Mouse (Mus musculus): Measurements from ENCODE around the gene Lmntd1. TPM values are rescaled to one million over a fixed set of nuclear protein-coding genes. Genes with fewer than 3 reads are reported as not detected.

Lmntd1 gene
- polyA plus RNA-seq, 1 experiment from 2014 or later, result 0.37 TPM

- Histone ChIP-seq H3K27ac (0 out of 2 replicates have a peak overlapping the region, but pooled peaks have one; percentile 8), H3K36me3 (replicated peaks) (no peaks in the 10 kb centered on the region), H3K4me3 (no peak overlapping the region), H3K27me3 (ENCODE audit: poor library complexity, severe bottlenecking) (no peaks in the 10 kb centered on the region), H3K9me3 (peaks cover 10% of the 10 kb centered on the region), H3K4me1 (peaks cover 16% of the 10 kb centered on the region)
- WGBS, result 86% methylated on average over 2 of the region's 2 CpGs
- DNase-seq (ENCODE audit: extremely low spot score, low spot score), result no peak
Measured at GRCm38 (mm10) chr6:145544838-145545237, 69.3 kb downstream of the Lmntd1 start.

DNA sequence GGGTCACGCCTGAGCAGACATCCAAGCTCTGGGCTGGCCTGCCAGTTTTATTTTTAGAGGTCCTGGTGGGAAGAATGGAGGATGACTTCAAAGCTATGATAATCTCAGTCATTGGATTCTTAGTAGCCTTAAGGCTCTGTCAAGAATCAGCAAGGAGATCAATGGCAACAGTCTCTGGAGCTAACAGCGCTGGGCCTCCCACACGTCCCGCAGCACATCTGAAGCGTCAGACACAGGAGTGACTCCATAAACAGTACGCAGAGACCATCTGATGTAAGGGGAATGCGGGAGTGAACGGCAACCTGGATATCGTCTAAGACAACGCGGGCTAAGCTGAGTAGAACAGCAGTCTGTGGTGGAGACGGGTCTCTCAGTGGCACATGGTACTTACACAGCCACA lies 69.8 kb downstream of the Lmntd1 start:
- Histone ChIP-seq H3K4me3 (no peak overlapping the region), H3K27ac (no peak overlapping the region), H3K4me1 (peaks cover 21% of the 10 kb centered on the region), H3K9me3 (peaks cover 10% of the 10 kb centered on the region), H3K36me3 (replicated peaks) (no peaks in the 10 kb centered on the region), H3K27me3 (ENCODE audit: poor library complexity, severe bottlenecking) (no peaks in the 10 kb centered on the region)
- no peak for DNase-seq (ENCODE audit: extremely low spot score, low spot score)
- WGBS, result 93% methylated on average over 12 of the region's 12 CpGs

DNA sequence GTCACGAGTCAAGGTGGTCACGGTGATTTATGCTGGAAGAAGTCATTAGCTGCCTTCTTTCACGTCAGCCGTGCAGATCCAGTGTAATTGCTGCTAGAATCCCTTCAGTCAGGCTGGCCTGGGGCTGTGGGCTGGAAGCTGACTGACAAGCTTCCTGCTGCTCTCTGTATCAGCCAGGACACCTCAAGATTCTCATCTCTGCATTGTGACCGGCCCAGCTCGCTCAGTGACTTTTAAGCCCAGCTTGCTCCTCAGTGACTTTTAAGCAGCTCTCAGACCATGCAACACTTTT lies 74.6 kb downstream of the Lmntd1 start:
- no peak for DNase-seq (ENCODE audit: extremely low spot score, low spot score)
- no peak overlapping the region for H3K27ac ChIP-seq
- H3K4me3 ChIP-seq, result no peak overlapping the region
- peaks cover 10% of the 10 kb centered on the region for H3K9me3 ChIP-seq
- H3K4me1 ChIP-seq, result peaks cover 11% of the 10 kb centered on the region
- H3K27me3 ChIP-seq (ENCODE audit: poor library complexity, severe bottlenecking), result no peaks in the 10 kb centered on the region
- 56% methylated on average over 6 of the region's 6 CpGs for WGBS
- no peaks in the 10 kb centered on the region for H3K36me3 ChIP-seq (replicated peaks)

DNA sequence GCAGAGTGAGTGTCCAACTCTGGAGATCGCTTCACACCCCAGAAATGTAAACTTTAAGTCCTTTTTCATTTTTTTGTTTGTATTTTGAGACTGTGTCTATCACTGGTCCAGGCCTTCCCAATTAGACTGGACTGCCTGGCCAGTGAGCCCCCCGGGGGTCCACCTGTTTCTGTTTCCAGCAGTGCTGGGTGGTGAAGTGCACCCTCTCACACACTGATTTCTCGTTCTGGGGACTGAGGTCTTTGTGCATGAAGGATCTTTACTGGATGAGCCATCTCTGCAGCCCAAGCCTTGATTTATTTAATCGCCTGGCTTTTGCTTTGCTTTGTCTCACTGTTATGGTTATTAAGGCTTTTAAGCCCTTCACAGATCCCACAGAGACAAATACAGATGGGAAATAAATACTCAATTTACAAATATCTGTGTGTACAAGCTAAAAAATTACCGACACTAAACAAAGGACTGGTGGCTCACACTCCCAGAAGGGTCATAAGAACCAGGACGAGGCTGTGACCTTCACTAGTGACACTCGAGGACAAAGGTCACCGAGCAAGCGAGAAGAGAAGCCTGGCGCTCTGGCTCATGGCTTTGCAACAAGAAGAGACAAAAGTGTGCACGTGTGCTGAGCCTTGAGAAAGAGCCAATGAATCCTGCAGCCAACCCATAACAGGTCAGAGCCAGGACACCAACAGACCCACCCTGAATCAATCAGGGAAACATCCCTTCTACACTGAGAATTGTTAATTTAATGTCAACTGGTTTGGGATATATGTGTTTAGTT lies 75.1 kb downstream of the Lmntd1 start:
- Histone ChIP-seq H3K36me3 (replicated peaks) (no peaks in the 10 kb centered on the region), H3K9me3 (peaks cover 10% of the 10 kb centered on the region), H3K27ac (0 out of 2 replicates have a peak overlapping the region, but pooled peaks have one; percentile 27), H3K4me3 (no peak overlapping the region), H3K27me3 (ENCODE audit: poor library complexity, severe bottlenecking) (no peaks in the 10 kb centered on the region), H3K4me1 (peaks cover 11% of the 10 kb centered on the region)
- 64% methylated on average over 11 of the region's 11 CpGs for WGBS
- no peak for DNase-seq (ENCODE audit: extremely low spot score, low spot score)

GRCm38 (mm10) chr6:145530464-145530863 lies 83.7 kb downstream of the Lmntd1 start:
- 0 out of 2 replicates have a peak, but pooled peaks cover 5% of the 10 kb centered on the region for H3K4me1 ChIP-seq
- H3K27me3 ChIP-seq (ENCODE audit: poor library complexity, severe bottlenecking), result no peaks in the 10 kb centered on the region
- DNase-seq (ENCODE audit: extremely low spot score, low spot score), result no peak
- 74% methylated on average over 3 of the region's 3 CpGs for WGBS
- H3K9me3 ChIP-seq, result no peaks in the 10 kb centered on the region
- H3K27ac ChIP-seq, result no peak overlapping the region
- no peak overlapping the region for H3K4me3 ChIP-seq
- no peaks in the 10 kb centered on the region for H3K36me3 ChIP-seq (replicated peaks)

DNA sequence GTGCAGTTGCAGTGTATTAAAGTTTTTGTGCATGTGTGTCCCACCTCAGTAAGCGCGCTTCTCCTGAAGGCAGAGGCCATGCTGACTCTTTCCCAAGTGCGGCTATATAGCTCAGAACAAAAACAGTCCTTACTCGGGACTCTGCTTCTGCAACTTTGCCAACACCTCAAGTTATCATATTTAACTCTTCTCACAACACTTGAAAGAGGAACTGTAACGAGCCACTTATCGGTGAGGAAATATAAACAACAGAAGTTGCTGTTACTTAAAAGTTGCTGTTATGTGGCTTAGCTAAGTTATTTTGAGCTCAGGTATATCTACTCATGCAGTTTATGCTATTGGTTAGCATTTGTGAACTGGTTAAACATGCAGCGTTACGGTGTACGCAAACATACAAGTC lies 90.8 kb downstream of the Lmntd1 start:
- H3K4me3 ChIP-seq, result no peak overlapping the region
- no peaks in the 10 kb centered on the region for H3K27me3 ChIP-seq (ENCODE audit: poor library complexity, severe bottlenecking)
- no peaks in the 10 kb centered on the region for H3K36me3 ChIP-seq (replicated peaks)
- no peak overlapping the region for H3K27ac ChIP-seq
- peaks cover 10% of the 10 kb centered on the region; the same call in 1 of the 2 replicates for H3K9me3 ChIP-seq
- DNase-seq (ENCODE audit: extremely low spot score, low spot score), result no peak
- H3K4me1 ChIP-seq, result peaks cover 4% of the 10 kb centered on the region; the same call in 1 of the 2 replicates
- 93% methylated on average over 9 of the region's 9 CpGs for WGBS

DNA sequence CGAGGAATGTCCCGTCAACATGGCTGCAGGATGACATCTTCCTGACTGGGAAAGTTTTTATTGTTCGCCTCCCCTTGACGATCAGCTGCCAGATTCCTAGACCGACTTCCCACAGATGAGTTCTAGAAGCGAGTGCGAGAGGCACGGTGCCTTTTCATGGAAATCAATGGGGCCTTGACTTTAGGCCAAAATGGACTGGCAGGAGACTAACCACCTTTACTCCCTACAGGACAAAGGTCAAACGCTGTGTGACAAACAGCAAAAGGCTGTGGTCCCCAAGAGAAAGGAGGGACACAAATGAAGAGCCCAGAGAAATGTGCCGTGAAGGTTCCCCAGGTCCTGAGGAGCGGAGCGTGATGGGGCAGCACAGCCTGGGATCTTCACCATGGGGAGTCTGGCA lies 91.5 kb downstream of the Lmntd1 start:
- DNase-seq (ENCODE audit: extremely low spot score, low spot score), result no peak
- Histone ChIP-seq H3K9me3 (peaks cover 10% of the 10 kb centered on the region; the same call in 1 of the 2 replicates), H3K36me3 (replicated peaks) (no peaks in the 10 kb centered on the region), H3K4me1 (peaks cover 4% of the 10 kb centered on the region; the same call in 1 of the 2 replicates), H3K27me3 (ENCODE audit: poor library complexity, severe bottlenecking) (no peaks in the 10 kb centered on the region), H3K4me3 (no peak overlapping the region), H3K27ac (no peak overlapping the region)
- 90% methylated on average over 12 of the region's 12 CpGs for WGBS

DNA sequence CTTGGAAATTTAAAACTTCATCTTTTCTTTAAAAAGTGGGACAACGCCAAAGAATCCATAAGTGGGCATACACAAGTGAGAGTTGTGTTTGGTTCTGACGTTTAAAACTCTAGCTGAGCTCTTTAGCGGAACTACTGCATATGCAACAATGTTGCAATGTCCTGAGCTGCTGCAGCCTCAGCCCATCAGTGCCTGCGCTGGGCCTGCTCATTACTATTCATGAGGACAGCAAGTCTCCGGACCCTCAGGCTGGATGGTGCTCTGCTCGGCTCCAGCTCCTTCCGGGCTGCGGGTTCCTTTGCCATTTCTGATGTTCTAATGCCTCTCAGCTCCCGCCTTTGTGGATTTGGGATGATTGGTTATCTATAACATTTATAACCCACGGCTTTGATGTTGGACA lies 97.1 kb downstream of the Lmntd1 start:
- DNase-seq (ENCODE audit: extremely low spot score, low spot score), result no peak
- 50% methylated on average over 10 of the region's 10 CpGs for WGBS

DNA sequence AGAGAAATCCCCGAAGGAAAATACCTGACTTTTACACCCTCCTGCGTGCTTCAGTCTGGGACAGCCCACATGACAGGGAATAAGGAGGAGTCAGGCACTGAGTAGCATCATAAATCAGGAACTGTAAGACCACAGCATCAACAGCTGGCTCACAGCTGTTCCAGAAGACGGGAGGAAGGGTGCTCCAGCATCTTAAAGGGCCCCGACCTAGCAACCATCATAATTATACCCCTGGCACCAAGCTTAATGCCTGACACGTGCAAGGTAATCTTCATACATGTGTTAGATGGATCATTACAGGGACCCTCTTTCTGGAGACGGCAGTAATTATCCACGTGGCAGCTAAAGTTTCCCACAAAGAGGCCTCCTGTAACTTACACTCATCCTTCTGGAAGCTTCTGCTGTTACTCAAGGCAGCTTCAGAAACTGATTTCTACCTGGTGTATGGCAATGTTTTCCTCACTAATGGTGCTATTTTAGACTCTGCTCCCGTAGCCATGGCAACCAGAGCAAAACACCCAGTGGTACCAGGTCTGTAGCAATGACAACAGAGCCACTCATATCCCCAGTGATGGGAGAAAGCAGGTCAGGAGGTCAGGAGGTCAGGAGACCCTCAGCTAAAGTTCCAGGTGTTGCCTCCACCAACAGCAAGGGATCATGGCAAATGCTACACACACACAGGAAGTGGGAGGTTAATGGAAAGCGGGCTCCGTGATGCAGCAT lies 98.1 kb downstream of the Lmntd1 start:
- H3K27me3 ChIP-seq (ENCODE audit: poor library complexity, severe bottlenecking), result no peaks in the 10 kb centered on the region
- WGBS, result 75% methylated on average over 10 of the region's 10 CpGs
- peaks cover 7% of the 10 kb centered on the region; the same call in 1 of the 2 replicates for H3K9me3 ChIP-seq
- no peak overlapping the region for H3K27ac ChIP-seq
- no peak for DNase-seq (ENCODE audit: extremely low spot score, low spot score)
- H3K4me1 ChIP-seq, result peaks cover 13% of the 10 kb centered on the region
- no peak overlapping the region for H3K4me3 ChIP-seq
- H3K36me3 ChIP-seq (replicated peaks), result no peaks in the 10 kb centered on the region

More for the DNA sequence above, 97.1 kb downstream of the Lmntd1 start:
- H3K9me3 ChIP-seq, result peaks cover 7% of the 10 kb centered on the region; the same call in 1 of the 2 replicates
- H3K4me1 ChIP-seq, result peaks cover 8% of the 10 kb centered on the region
- no peak overlapping the region for H3K4me3 ChIP-seq
- H3K27me3 ChIP-seq (ENCODE audit: poor library complexity, severe bottlenecking), result no peaks in the 10 kb centered on the region
- H3K36me3 ChIP-seq (replicated peaks), result no peaks in the 10 kb centered on the region
- no peak overlapping the region for H3K27ac ChIP-seq

- no peak for DNase-seq (ENCODE audit: extremely low spot score, low spot score)
- H3K4me1 ChIP-seq, result peaks cover 10% of the 10 kb centered on the region
- H3K27me3 ChIP-seq (ENCODE audit: poor library complexity, severe bottlenecking), result no peaks in the 10 kb centered on the region
- H3K27ac ChIP-seq, result no peak overlapping the region
- no peak overlapping the region for H3K4me3 ChIP-seq
- H3K36me3 ChIP-seq (replicated peaks), result no peaks in the 10 kb centered on the region
- WGBS, result 55% methylated on average over 8 of the region's 8 CpGs
- no peaks in the 10 kb centered on the region for H3K9me3 ChIP-seq
Measured at GRCm38 (mm10) chr6:145511265-145511664, 102.9 kb downstream of the Lmntd1 start.

DNA sequence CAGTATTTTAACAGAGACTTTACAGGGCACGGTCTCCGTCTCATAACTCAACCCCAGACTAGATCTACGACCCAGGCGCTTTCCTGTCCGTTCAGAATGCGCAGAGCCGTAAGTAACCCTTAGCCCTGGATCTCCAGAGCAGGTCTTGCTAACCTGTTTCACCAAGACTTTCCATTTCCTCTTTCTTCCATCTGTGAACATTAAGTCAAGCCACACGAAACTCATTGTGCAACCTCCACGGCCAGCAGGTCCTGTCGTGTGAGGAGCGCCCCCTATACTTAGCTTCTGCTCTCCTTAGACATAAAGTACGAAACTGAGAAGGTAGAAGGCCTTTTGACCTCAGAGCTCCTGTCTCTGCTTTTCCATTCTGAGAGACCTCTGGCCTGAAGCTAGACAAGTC lies 105.3 kb downstream of the Lmntd1 start:
- Histone ChIP-seq H3K4me3 (no peak overlapping the region), H3K9me3 (no peaks in the 10 kb centered on the region), H3K27ac (no peak overlapping the region), H3K4me1 (peaks cover 5% of the 10 kb centered on the region), H3K27me3 (ENCODE audit: poor library complexity, severe bottlenecking) (no peaks in the 10 kb centered on the region), H3K36me3 (replicated peaks) (no peaks in the 10 kb centered on the region)
- no peak for DNase-seq (ENCODE audit: extremely low spot score, low spot score)
- WGBS, result 91% methylated on average over 12 of the region's 12 CpGs

DNA sequence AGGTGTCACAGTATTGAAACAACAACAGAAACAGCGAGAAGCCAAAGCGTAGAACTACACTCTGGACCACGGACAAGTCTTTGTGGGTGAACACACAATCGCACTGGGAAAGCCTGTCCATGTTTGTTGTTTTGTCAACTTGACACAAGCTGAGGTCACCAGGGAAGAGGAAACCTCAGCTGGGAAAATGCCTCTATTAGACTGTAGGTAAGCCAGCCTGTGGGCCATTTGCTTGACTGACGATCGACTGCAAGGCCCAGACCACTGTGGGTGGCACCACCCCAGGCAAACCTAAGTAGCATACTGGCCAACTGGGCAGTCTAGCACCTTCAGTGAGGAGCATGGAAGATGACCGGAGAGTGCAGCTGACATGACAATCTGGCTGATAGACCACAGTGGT lies 112.4 kb downstream of the Lmntd1 start:
- WGBS, result 94% methylated on average over 7 of the region's 7 CpGs

More for the DNA sequence above, 112.4 kb downstream of the Lmntd1 start:
- Histone ChIP-seq H3K4me3 (no peak overlapping the region), H3K36me3 (replicated peaks) (no peaks in the 10 kb centered on the region), H3K4me1 (no peaks in the 10 kb centered on the region), H3K27me3 (ENCODE audit: poor library complexity, severe bottlenecking) (no peaks in the 10 kb centered on the region), H3K27ac (no peak overlapping the region), H3K9me3 (no peaks in the 10 kb centered on the region)
- DNase-seq (ENCODE audit: extremely low spot score, low spot score), result no peak

Data from forebrain, embryonic 10.5 days (tissue).